Mouse (Mus musculus) left cerebral cortex, adult 9 months (tissue): ENCODE data around the gene Hoxa5.

Experiments
- DNase-seq, 2 experiments: peaks; one replicate each; pipeline ENCODE4 v3.0.0; 2022; ENCODE audit warnings: low spot score in 2 of 2

Hoxa5 gene

DNA sequence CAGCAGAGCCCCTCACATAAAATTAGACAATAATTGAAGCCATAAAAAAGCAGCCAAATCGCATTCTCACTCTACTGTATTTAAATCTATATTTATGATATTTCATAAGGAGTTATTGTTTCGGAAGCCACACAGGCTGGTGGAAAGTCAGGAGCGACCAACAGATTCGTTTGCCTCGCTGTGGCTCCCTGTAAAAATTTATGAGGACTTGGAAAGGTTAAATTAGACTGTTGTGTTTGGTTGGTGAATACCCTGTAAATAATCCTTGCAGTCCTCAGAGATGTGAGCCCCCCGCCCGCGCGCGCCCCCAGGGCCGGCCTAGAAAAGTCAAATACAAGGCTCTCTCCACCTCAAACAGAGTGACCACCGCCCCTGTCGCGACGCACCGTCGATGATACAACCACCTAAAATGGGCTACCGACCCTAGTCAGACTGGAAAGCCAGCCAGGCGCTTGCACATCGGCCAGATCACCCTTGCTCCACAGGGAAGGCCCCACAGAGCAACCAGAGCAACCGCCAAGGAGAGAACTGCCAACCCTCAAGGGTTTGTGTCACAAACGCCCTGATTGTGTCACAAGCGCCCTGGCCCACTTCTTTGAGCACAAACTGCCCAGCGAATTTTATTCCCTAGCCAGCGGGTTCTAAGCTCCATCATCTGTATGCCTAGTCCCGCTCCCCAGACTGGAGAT is 22.3 kb upstream of the Hoxa5 start:
- no peak for DNase-seq

DNA sequence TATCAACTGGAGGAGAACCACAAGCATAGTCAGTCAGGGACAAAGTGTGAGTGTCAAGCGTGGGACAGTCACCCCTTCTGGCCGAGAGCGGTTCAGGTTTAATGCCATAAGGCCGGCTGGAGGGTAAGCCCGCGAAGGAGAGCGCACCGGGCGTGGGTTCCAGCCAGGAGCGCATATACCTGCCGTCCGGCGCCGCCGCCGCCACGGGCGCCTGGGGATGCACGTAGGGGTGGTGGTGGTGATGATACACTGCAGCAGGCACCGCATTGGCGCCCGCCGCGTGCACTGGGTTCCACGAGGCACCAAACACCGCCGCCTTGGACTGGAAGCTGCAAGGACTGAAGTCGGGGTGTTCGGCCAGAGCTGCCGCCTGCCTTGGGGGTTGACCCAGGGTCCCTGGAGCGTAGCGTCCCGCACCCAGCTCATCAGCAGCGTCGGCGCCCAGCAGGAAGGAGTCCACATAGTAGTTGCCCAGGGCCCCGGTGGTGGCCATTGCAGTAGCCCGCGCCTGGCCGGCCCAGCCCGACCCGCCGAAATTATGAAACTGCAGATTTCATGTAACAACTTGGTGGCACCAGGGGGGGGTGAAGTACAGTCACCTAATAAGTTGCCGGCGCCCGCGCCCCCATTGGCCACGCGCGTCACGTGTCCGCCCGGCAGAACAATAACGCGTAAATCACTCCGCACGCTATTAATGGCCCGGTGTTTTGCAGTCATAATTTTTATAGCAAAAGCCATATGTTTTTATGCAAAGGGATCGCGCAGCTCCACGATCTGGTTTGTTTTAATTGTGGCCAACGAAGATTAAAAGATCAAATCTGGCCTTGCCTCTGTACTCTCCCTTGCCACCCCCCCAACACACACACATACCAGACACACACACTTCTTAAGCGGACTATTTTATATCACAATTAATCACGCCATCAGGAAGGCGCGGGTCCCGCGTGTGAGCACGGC is 21.5 kb upstream of the Hoxa5 start:
- DNase-seq = no peak

DNA sequence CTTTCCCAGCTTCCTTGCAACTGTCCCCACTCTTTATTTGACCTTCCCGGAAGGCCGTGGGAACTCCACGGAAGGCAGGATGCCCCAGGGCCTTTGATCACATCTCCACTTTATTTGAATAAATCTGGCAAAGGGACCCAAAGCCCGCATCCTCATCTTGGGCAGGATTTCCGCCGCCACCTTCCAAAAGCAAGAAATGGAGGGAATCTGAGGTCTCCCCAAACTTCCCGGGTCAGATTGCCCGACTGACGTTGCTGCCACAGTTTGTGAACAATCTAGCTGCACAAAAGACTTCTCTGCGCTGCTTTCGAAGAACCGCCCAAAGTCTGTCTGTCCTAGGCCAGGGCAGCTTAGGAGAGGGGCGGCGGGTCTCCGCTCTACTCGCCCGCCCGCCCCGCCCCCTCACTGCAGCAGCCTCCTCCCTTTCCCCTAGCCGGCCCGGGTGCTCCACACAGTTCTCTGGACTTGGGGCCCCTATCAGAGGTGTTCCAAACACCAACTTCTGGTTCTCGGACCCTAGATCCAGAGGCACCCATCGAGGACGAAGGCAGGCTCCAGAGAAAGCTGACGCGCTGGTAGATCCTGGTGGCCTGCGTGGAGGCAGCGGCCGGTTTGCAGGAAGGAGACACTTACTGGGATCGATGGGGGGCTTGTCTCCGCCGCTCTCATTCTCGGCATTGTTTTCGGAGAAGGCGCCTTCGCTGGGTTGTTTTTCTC is 20.7 kb upstream of the Hoxa5 start:
- no peak for DNase-seq

DNA sequence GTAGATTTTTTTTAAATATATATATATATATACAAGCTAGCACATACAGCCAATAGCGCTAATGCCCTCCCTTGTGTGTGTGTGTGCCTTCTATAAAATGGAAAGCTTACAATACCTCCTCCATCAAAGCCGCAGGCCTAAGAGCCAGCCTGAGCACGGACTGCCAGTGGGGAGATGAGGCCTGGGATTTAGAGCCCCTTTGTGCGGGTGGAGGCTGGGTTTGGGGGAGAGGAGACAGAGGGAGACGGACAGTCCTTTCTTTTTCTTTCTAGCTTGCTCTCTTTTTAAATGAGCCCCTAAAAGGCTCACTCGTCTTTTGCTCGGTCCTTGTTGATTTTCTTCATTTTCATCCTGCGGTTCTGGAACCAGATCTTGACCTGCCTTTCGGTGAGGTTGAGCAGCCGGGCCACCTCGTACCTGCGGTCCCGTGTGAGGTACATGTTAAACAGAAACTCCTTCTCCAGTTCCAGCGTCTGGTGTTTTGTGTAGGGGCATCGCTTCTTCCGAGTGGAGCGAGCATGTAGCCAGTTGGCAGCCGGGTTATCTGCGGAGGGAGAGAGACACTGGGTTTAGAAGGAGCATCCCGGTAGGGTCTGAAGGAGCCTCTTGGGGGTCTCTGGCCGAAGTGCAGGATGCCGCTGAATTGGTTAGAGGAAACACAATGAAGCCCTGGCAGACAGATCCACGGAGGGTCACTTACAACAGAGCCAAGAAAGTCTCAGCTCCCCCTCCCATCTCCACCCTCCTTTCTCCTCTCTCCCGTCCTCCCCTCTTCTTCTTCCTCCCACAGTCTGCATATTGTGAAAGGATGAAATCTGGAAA is 19.8 kb upstream of the Hoxa5 start:
- no peak for DNase-seq

DNA sequence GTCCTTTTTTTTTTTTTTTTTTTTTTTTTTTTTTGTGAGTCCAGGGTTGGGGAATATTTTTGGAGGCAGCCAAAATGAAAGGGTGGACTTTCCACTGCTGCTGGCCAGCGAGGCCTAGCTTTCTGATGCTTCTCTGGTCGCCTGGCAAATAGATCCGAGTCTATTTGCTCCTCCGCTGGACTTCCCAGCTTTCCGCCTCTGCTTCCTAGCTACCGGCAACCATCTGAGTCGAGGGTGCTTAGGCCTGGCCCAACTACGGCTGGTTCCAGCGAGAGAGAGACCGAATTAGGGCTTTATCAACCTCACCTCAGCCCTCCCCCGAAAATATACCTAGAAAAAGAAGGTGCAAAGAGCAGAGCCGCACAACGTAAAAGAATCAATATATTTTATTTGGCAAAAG is 18.3 kb upstream of the Hoxa5 start:
- no peak for DNase-seq

DNA sequence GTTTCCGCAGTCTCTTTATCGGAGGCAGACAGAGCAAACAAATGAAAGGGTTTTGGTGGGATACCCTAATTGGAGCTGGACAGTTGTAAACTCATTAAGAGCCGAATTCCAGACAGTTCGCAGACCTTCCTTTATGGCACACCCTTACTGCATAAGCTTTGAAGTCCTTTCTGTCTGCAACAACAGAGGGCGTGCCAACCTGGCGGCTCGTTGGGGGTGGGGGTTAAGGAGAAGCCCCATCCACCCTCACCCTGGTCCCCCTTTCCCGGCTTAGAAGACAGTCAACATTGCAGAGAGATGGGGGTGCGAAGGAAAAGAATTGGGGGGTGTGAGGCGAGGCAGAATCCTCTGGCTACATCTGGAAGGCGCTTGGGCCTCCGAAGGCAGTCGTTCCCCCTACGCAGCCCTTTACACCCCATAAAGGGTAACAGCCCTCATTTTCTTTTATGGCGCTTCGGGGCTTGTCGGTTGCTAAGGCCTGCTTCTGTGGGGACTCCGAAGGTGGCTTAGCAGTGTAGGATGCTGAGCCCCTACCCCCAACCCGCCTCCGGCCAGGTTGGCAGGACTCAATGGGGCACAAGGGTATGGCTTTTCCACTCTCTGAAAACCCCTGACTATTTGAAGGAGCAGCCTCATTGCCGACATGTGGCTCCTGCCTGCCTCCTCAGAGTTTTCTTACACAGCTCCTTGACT is 17.8 kb upstream of the Hoxa5 start:
- DNase-seq = no peak

DNA sequence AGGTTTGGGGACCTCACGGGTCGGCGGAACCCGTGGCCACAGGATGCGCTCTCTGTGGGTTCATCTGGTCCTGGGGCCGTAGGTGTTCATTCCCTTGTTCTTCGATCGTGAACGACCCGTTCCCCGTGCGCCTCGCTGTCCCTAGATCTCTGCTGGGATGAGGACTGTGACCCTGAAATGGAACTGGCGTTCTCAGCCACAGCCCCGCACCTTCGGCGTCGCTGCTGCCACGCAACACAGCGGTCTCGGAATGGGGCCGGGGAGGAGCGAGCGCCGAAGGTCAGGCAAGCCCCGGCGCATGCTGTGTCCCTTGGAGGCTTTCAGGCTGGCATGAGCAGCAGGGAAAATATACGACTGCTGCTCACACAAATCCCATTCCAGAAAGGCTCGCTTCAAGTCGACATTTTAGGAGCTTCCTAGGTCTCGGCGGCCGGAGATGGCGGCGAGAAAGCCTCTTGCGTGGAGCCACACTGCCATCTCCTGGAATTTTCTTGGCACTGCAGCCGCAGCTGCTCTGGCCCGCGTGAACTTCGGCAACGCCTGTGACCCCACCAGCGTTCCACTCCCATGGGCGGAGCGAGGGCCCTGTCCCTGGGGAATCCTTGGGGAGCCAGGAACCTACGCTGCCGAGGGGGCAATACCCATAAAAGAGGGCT is 17.1 kb upstream of the Hoxa5 start, which contains the start of gene Hoxa7:
Hoxa7 (minus strand) TSS at position 518 of the 656 bp plus-strand sequence.
- peak; percentile 23 to 81 for DNase-seq

DNA sequence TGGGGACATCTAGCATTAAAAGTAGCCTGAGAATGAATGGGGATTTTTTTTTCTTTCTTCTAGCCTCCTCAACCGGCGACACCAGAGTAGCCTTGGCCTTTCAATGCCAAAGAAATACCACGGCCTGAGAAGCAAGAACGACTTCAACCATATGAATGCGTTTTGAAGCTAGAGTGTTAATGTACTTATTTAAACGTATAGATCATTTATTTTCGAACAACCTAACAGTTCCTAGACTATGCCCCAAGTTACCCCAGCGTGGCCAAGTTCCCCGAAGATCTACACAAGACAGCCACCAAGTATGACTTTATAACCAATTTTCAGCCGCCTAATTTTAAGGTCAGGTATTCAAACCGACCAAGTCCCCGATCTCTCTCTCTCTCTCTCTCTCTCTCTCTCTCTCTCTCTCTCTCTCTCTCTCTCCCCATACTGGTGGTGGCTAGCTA is 16.5 kb upstream of the Hoxa5 start:
- no peak for DNase-seq

DNA sequence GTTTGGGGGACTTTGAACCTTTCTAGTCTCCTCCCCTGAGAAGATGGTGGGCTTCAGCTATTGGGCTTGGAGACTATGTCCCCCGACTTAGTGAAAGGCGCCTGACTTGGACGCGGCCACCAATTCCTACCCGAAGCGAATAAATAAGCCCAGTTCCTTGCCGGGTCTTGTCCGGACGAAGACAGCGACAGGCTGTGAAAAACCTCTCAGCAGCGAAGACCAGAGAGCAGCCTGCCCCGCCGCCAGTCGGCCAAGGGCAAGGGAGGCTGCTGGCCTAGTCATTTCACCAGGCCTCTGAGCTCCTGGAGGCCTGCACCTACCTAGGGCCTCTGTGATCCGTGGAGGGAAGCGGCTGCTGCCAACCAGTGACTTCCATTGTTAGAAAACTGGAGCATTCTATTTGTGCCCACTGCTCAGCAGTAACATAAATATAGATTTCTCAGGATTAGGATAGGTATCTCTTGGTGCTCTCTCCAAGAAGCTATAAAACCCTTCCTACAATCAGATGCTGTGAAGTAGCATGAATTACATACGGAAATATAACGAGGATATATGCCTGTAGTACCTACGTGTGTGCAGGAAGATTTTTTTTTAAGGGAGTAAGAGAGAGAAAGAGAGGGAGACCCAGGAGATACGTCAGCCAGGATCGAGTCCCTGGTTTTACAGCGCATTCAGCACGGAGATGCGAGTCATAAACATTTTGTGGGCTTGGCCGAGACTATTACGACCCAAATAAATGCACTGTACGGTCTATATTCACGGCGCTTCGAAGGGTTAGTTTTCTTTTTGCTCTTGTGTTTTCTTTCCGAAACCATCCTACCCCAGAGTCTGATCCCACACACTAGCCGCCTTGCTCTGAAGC is 15.8 kb upstream of the Hoxa5 start:
- no peak for DNase-seq

DNA sequence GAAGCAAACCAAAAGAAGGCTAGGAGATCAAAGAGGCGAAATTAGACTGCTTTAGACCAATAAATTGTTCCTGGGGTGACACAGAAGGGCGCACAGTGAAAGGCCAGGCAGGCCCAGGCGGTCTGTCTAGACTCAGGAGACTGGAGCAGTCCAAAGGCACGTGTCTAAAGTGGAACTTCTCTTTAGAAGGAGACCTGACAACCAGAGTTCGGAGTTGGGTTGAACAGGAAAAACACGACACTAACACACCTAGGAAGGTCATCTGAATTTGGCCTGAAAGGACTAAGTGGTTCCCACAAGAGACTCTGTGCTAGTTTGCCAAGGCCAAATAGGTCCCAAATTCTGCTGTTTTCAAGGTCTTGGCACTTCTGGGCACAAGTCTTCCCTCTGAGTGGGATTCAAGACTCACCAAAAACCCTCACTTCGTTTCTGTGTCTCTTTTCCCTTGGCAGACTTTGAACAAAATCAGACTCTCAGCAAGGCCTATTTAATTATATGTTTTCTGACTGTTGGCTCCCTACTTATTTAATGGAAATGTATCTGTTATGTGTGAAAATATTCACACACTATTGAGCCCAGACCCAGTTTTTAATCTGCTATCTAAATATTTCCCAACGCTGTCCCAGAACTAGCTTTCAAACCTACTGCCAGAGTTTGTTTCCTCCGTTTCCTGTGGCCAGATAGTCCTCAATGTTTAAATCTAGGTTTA is 15.0 kb upstream of the Hoxa5 start:
- DNase-seq = no peak

DNA sequence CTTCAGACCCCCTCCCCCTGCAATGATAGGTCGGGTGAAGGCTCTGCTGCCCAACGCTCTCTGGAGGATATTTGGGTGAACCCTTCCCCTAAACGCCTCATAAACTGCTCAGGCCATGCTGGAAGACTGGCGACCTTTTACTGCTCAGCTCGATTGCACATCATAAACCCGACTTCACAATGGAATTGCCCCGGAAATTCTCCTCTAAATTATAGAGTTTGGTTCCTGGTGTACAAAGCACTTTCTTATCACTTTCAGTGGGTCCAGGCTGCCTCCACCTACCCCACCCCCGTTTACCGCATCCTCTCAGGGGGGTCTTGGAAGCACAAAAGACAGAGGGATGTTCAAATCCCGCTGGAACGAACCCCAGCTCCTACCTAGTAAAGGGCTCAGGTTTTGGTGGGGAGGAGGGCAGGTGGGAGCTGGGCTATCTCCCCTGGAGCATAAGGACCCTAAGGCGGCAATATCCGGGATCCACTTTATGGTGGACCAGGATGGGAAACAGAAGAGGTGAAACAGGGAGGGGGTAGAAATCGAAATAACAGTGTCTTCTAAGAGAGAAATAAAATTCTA is 14.3 kb upstream of the Hoxa5 start:
- DNase-seq = no peak

DNA sequence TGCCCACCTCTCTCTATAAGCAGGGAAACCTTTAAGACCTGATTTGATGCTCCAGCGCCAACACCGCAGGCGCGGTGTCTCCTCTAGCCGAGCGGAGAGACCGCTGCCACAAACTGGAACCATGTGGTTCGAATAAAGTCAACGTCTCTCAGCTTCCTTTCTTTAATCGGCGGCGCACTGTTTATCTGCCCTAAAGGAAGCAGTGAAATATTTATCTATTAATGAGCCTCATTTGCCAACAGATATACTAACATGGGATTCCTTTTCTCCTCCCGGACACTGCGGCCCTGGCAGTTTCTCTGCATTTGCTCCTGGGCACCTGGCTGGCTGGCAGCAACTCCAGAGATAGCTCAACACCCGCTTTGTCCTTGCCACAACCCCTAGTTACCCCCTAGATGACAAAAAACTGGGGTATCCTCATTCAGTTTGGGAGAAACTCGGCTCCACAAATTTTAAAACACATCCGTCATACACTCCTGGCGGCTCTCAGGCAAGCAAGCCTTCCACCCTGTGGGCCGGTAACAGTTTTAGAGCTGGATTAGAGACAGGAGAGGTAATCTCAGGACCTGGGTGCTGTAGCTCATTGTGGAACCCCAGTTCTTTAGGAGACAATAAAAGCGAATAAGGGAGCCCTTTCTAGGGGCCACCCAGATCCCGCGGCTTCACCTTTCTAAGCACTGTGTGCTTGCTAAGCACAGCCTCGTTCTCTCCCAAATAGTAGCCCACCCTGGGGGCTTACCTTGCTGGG is 13.7 kb upstream of the Hoxa5 start:
- no peak for DNase-seq

DNA sequence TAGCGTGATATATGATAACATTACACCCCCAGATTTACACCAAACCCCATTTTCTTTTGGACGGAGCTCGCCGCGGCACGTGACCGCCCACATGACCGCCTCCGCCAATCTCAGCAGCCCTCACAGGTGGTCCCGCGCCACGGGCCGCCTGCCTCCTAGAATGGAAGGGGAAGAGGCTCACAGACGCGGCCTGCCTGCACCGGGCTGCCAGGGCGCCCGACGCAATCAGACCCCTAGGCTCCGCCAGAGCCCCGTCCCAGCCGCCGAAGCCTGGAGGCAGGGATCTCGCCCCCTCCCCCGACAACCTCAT is 13.0 kb upstream of the Hoxa5 start:
- DNase-seq = no peak

DNA sequence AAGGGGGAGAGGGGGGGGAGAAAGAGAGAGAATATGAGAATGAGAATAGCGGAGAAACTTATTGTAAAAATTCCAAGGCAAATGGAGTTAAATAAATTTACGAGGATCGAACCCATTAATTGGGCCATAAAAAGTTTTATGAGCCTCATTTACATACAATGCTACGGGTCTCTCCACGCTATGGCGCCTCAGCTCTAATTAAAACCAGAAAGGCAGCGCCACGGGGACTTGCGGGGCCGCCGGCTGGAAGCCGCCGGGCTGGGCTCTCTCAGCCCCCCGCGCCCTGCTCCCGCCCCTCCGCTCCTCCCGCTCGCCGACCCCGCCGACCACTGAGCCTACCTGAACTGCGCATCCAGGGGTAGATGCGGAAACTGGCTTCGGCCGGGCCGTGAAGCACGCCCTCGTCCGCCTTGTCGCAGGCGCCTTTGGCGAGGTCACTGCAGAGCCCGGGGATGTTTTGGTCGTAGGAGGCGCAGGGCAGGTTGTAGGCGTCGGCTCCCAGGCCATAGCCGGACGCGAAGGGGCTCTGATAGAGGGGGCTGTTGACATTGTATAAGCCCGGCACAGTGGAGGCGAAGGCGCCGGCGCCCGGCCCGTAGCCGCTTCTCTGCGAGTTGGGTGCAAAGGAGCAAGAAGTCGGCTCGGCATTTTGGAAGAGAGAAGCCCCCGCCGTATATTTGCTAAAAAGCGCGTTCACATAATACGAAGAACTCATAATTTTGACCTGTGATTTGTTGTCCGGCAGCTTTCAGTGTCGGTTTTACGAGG is 12.5 kb upstream of the Hoxa5 start:
- no peak for DNase-seq

DNA sequence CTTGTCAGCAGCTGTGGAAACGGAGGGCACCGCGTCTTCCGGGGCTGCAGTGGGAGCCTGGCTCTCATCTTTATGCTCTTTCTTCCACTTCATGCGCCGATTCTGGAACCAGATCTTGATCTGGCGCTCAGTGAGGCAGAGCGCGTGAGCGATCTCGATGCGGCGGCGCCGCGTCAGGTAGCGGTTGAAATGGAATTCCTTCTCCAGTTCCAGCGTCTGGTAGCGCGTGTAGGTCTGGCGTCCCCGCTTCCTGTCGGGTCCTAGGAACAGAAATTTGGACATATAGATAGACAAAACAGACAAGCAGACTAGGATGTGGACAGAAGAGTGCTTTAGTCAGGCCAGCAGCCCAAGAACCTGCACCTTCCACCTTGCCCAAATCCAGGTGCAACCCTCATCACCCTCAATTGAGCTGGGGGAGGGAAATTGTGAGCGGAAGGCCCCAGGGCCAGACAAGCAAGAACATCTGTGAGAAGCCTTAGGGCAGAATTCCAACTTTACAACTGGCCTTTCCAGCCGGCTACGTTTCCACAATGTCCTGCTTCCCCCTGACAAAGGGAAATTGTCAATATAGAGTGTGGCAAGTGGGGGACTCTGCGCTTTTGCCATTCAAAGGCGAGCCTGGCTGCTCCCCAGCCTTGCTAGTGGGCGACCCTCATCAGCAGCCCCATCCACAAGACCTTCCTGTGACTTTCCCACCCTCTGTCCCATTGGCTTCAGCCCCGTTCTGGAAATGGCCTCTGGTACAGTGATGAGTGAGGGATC is 11.6 kb upstream of the Hoxa5 start:
- no peak for DNase-seq

DNA sequence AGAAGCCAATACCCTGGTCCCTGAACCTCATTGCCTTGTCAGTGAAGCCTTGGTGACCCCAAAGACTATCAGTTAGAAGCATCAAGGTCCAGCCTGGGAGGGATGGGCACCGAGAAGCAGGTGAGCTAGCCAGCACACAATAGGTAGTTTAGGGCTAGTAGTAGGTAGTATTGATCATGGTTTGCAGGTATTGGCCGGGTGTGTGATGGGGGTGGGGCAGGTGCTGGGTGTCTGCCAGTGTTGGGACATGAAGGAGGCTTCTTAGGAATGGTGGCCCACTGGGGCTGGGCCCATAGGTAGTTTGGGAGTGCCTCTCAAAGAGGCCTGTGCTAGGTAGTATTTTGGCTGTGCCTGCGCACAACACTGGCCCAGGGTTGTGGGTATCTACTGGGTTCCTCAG is 10.7 kb upstream of the Hoxa5 start:
- no peak for DNase-seq
